Mouse (Mus musculus) lung, adult 2 months (tissue): Measurements from ENCODE around the gene Drosha. TPM values are rescaled to one million over a fixed set of nuclear protein-coding genes. Genes with fewer than 3 reads are reported as not detected.

Source experiments
- DNase-seq: peaks from one replicate; pipeline ENCODE4 v3.0.0; 2022
- H3K4me1 ChIP-seq: fragments of 200-500 bp; 2 replicates; pipeline ENCODE4 v1.6.1; 2011; ENCODE audit warnings: low read length; ENCODE audit not compliant: control insufficient read depth, insufficient read depth
- H3K4me3 ChIP-seq: fragments of 200-500 bp; replicated peaks from 2 replicates; pipeline ENCODE3; 2011; ENCODE audit warnings: low read depth, mild to moderate bottlenecking, control low read depth, low read length; ENCODE audit errors: extremely low read depth
- CTCF ChIP-seq: fragments of 200-500 bp; IDR thresholded peaks from 2 replicates; pipeline ENCODE4 v1.5.1; 2011; ENCODE audit warnings: mild to moderate bottlenecking, low read length, control low read depth; ENCODE audit not compliant: insufficient read depth
- POLR2A ChIP-seq: fragments of 200-500 bp; IDR thresholded peaks from 2 replicates; pipeline ENCODE4 v1.6.1; 2011; ENCODE audit warnings: low read depth, mild to moderate bottlenecking, control low read depth, low read length, borderline replicate concordance; ENCODE audit errors: extremely low read depth
- whole genome bisulfite sequencing: fragments of 180-500 bp; shearing (Covaris S2); methylation state at CpG from one replicate; pipeline ENCODE4 v1.1.7; 2018; 5-methylcytosine and 5-hydroxymethylcytosine counted together
- polyA plus RNA-seq: library from polyadenylated mRNA; depleted of rRNA; stranded (reverse); fragments of >200 nt; gene quantifications from 2 replicates; pipeline ENCODE4 v1.2.3, GENCODE M21; 2012

Drosha gene
- polyA plus RNA-seq, 1 experiment: 12.4 TPM

- no peaks in the 10 kb centered on the region for H3K4me1 ChIP-seq
- 90% methylated on average over 6 of the region's 6 CpGs for WGBS
- DNase-seq: no peak
- TF ChIP-seq CTCF (no peak), POLR2A (no peak)
- no peak overlapping the region for H3K4me3 ChIP-seq
These were observed 32.2 kb downstream of the Drosha start for GRCm38 (mm10) chr15:12856780-12857179.

GRCm38 (mm10) chr15:12857840-12858516, 33.4 kb downstream of the Drosha start:
- H3K4me3 ChIP-seq: no peak overlapping the region
- WGBS: 87% methylated on average over 12 of the region's 12 CpGs
- TF ChIP-seq POLR2A (no peak), CTCF (no peak)
- no peak for DNase-seq
- no peaks in the 10 kb centered on the region for H3K4me1 ChIP-seq

- Histone ChIP-seq H3K4me3 (no peak overlapping the region), H3K4me1 (no peaks in the 10 kb centered on the region)
- WGBS: 96% methylated on average over 3 of the region's 3 CpGs
- DNase-seq: no peak
- TF ChIP-seq POLR2A (no peak), CTCF (no peak)
These were observed 34.0 kb downstream of the Drosha start for GRCm38 (mm10) chr15:12858645-12859044.

GRCm38 (mm10) chr15:12862061-12862460, 37.4 kb downstream of the Drosha start:
- H3K4me1 ChIP-seq: no peaks in the 10 kb centered on the region
- 95% methylated on average over 3 of the region's 3 CpGs for WGBS
- no peak overlapping the region for H3K4me3 ChIP-seq
- no peak for TF ChIP-seq POLR2A
- DNase-seq: no peak

GRCm38 (mm10) chr15:12863669-12864068, 39.1 kb downstream of the Drosha start:
- Histone ChIP-seq H3K4me1 (no peaks in the 10 kb centered on the region), H3K4me3 (no peak overlapping the region)
- TF ChIP-seq POLR2A (no peak), CTCF (no peak)
- 44% methylated on average over 1 of the region's 1 CpGs for WGBS
- no peak for DNase-seq

GRCm38 (mm10) chr15:12865595-12866314, 41.1 kb downstream of the Drosha start:
- 71% methylated on average over 7 of the region's 7 CpGs for WGBS
- H3K4me3 ChIP-seq: no peak overlapping the region
- no peak for DNase-seq

GRCm38 (mm10) chr15:12867269-12867668, 42.7 kb downstream of the Drosha start:
- 87% methylated on average over 8 of the region's 8 CpGs for WGBS
- DNase-seq: no peak
- TF ChIP-seq CTCF (no peak), POLR2A (no peak)
- Histone ChIP-seq H3K4me3 (no peak overlapping the region), H3K4me1 (no peaks in the 10 kb centered on the region)

More at GRCm38 (mm10) chr15:12865595-12866314, 41.1 kb downstream of the Drosha start:
- TF ChIP-seq CTCF (no peak), POLR2A (no peak)
- no peaks in the 10 kb centered on the region for H3K4me1 ChIP-seq

GRCm38 (mm10) chr15:12875442-12876176, 51.0 kb downstream of the Drosha start:
- Histone ChIP-seq H3K4me3 (no peak overlapping the region), H3K4me1 (no peaks in the 10 kb centered on the region)
- TF ChIP-seq POLR2A: no peak
- TF ChIP-seq CTCF: no peak
- no peak for DNase-seq
- 74% methylated on average over 18 of the region's 18 CpGs for WGBS

GRCm38 (mm10) chr15:12876266-12876665, 51.7 kb downstream of the Drosha start:
- Histone ChIP-seq H3K4me1 (no peaks in the 10 kb centered on the region), H3K4me3 (no peak overlapping the region)
- TF ChIP-seq CTCF: no peak
- no peak for TF ChIP-seq POLR2A
- DNase-seq: no peak
- WGBS: 86% methylated on average over 2 of the region's 2 CpGs
